Mouse (Mus musculus): Measurements from ENCODE around the gene Macrod2. TPM values are rescaled to one million over a fixed set of nuclear protein-coding genes. Genes with fewer than 3 reads are reported as not detected.

Gene Macrod2
- total RNA-seq, 2 experiments from 2014 or later = 99.1 to 108 TPM

- intact Hi-C loops (cut with DNase I) = no loop called here
- DNase-seq = no peak
Observed at GRCm38 (mm10) chr2:141736685-141737456, 1341.8 kb downstream of the Macrod2 start.

- DNase-seq = no peak
- intact Hi-C loops (cut with DNase I) = no loop called here
Observed at GRCm38 (mm10) chr2:141738702-141739101, 1343.6 kb downstream of the Macrod2 start.

- intact Hi-C loops (cut with DNase I) = no loop called here
- DNase-seq = peak; percentile 34
Observed at GRCm38 (mm10) chr2:141740318-141740717, 1345.2 kb downstream of the Macrod2 start.

GRCm38 (mm10) chr2:141800236-141800635 lies 1405.1 kb downstream of the Macrod2 start:
- no peak for DNase-seq
- intact Hi-C loops (cut with DNase I) = no loop called here

- no peak for DNase-seq
- intact Hi-C loops (cut with DNase I) = no loop called here
Observed at GRCm38 (mm10) chr2:141800909-141801308, 1405.8 kb downstream of the Macrod2 start.

GRCm38 (mm10) chr2:141816266-141816665 lies 1421.2 kb downstream of the Macrod2 start:
- no peak for DNase-seq
- intact Hi-C loops (cut with DNase I) = no loop called here

GRCm38 (mm10) chr2:141817546-141818180 lies 1422.6 kb downstream of the Macrod2 start:
- DNase-seq = peak; percentile 14
- intact Hi-C loops (cut with DNase I) = no loop called here

GRCm38 (mm10) chr2:141820795-141821194 lies 1425.7 kb downstream of the Macrod2 start:
- intact Hi-C loops (cut with DNase I) = no loop called here
- DNase-seq = peak; percentile 90

- DNase-seq = no peak
- intact Hi-C loops (cut with DNase I) = no loop called here
Observed at GRCm38 (mm10) chr2:141825606-141826495, 1430.7 kb downstream of the Macrod2 start.

GRCm38 (mm10) chr2:141830496-141830895 lies 1435.4 kb downstream of the Macrod2 start:
- DNase-seq = no peak
- intact Hi-C loops (cut with DNase I) = no loop called here

GRCm38 (mm10) chr2:141831515-141831914 lies 1436.4 kb downstream of the Macrod2 start:
- intact Hi-C loops (cut with DNase I) = no loop called here
- DNase-seq = no peak

GRCm38 (mm10) chr2:141834156-141834782 lies 1439.2 kb downstream of the Macrod2 start:
- intact Hi-C loops (cut with DNase I) = no loop called here
- no peak for DNase-seq

- DNase-seq = no peak
- intact Hi-C loops (cut with DNase I) = no loop called here
Observed at GRCm38 (mm10) chr2:141844408-141845175, 1449.5 kb downstream of the Macrod2 start.

GRCm38 (mm10) chr2:141859220-141859619 lies 1464.1 kb downstream of the Macrod2 start:
- peak; percentile 12 for DNase-seq
- intact Hi-C loops (cut with DNase I) = no loop called here

GRCm38 (mm10) chr2:141861679-141862268 lies 1466.7 kb downstream of the Macrod2 start:
- intact Hi-C loops (cut with DNase I) = no loop called here
- no peak for DNase-seq

GRCm38 (mm10) chr2:141862531-141863265 lies 1467.6 kb downstream of the Macrod2 start:
- intact Hi-C loops (cut with DNase I) = no loop called here
- no peak for DNase-seq

- DNase-seq = no peak
- intact Hi-C loops (cut with DNase I) = no loop called here
Observed at GRCm38 (mm10) chr2:141863628-141864165, 1468.6 kb downstream of the Macrod2 start.

GRCm38 (mm10) chr2:141870930-141871329 lies 1475.8 kb downstream of the Macrod2 start:
- intact Hi-C loops (cut with DNase I) = no loop called here
- no peak for DNase-seq

All from left cerebral cortex, postnatal 4 days (tissue).